In genomic region chr19:59344304-59344711, GRCm38 (mm10) we compare ENCODE assay signal across 8 mouse cellular contexts. TPM values are rescaled to one million over a fixed set of nuclear protein-coding genes. Genes with fewer than 3 reads are reported as not detected.
DNase-seq lines count a peak whose midpoint lies in the region; ATAC-seq lines count a peak whose summit lies in the region.

No protein-coding gene starts in this region.

- peak; percentile 64 for ATAC-seq in erythroblast, adult 5-6 weeks (replicated peaks; ENCODE audit: low FRiP score, poor library complexity, severe bottlenecking)
- no peak for ATAC-seq in hindbrain, embryonic 12.5 days (ENCODE audit: low FRiP score)
- peak; percentile 74 for ATAC-seq in megakaryocyte, adult 5-6 weeks (ENCODE audit: poor library complexity, severe bottlenecking)

- H3K9ac ChIP-seq in hindbrain, embryonic 12.5 days, result peak overlapping the region; percentile 86

- no peaks in the 10 kb centered on the region for H3K9me3 ChIP-seq in hindbrain, embryonic 12.5 days (replicated peaks)

- peak overlapping the region; percentile 93; the same call in 1 of the 2 replicates for H3K27ac ChIP-seq in hindbrain, embryonic 12.5 days

- H3K27me3 ChIP-seq in hindbrain, embryonic 12.5 days, result no peaks in the 10 kb centered on the region

- WGBS in hindbrain, embryonic 12.5 days, result under 1% methylated on average over 14 of the region's 14 CpGs

- H3K4me2 ChIP-seq in hindbrain, embryonic 12.5 days (replicated peaks), result peak overlapping the region; percentile 99

- peak overlapping the region; percentile 86 for H3K4me3 ChIP-seq in hindbrain, embryonic 12.5 days

- intact Hi-C loops in left cerebral cortex, postnatal 14 days (cut with DNase I), result no loop called here

- peaks cover 35% of the 10 kb centered on the region for H3K4me1 ChIP-seq in hindbrain, embryonic 12.5 days

- peak; percentile 23 to 26 for DNase-seq in CD8-positive naive resting alpha-beta T cell, adult 2 months (ENCODE audit: low read depth in 2 of 2, low spot score in 2 of 2)
- peak; percentile 19 for DNase-seq in adrenal gland, adult 8-10 months
- DNase-seq in left cerebral cortex, postnatal 14 days (ENCODE audit: low spot score in 2 of 2), result peak; percentile 21 to 38
- DNase-seq in right cerebral cortex, postnatal 14 days, result peak; percentile 11
- DNase-seq in yolk sac, embryonic 10.5 days (ENCODE audit: low spot score), result no peak

- no peaks in the 10 kb centered on the region for H3K36me3 ChIP-seq in hindbrain, embryonic 12.5 days

RNA-seq across cellular contexts. Expression of gene Pdzd8, which starts 1.3 kb away (rescaled TPM):
- total RNA-seq in adrenal gland, adult 8-10 months (2022), result 10 to 100 TPM; 31.1 to 37.7 (median 35.6) TPM
- 23.4 and 30.2 TPM in 2 replicates for total RNA-seq in erythroblast, adult 5-6 weeks (2015; ENCODE audit: low replicate concordance)
- 25.6 and 26.8 TPM in 2 replicates for total RNA-seq in erythroblast, adult 5-6 weeks (2017; ENCODE audit: low replicate concordance)
- 16.7 and 18.9 TPM in 2 replicates for polyA plus RNA-seq in hindbrain, embryonic 12.5 days (2016; fragmentation: Nextera tagmentation; extraction: Ambion mirVana)
- 10 to 100 TPM; 60.8 to 61.8 TPM for total RNA-seq in left cerebral cortex, postnatal 14 days (2021)
- 53.5 and 57.7 TPM in 2 replicates for total RNA-seq in megakaryocyte, adult 5-6 weeks (2015)
- total RNA-seq in megakaryocyte, adult 5-6 weeks (2017), result 48.7 and 58.5 TPM in 2 replicates

RNA-seq across cellular contexts. Expression of gene Rps12-ps3, which starts 22.2 kb away (rescaled TPM):
- total RNA-seq in adrenal gland, adult 8-10 months (2022), result 100 to 1,000 TPM; 398 to 666 (median 560) TPM
- 144 and 176 TPM in 2 replicates for total RNA-seq in erythroblast, adult 5-6 weeks (2015; ENCODE audit: low replicate concordance)
- total RNA-seq in erythroblast, adult 5-6 weeks (2017; ENCODE audit: low replicate concordance), result 58.3 and 69.0 TPM in 2 replicates
- 7.2 TPM in 1 of 2 replicates, not detected in the other for polyA plus RNA-seq in hindbrain, embryonic 12.5 days (2016; fragmentation: Nextera tagmentation; extraction: Ambion mirVana)
- total RNA-seq in left cerebral cortex, postnatal 14 days (2021), result 100 to 1,000 TPM; 204 to 211 TPM
- total RNA-seq in megakaryocyte, adult 5-6 weeks (2015), result 585 and 699 TPM in 2 replicates
- total RNA-seq in megakaryocyte, adult 5-6 weeks (2017), result 550 and 766 TPM in 2 replicates
